Mouse (Mus musculus) c-Kit-positive CD71-positive TER-119-negative erythroid progenitor cells, embryonic 14.5 days (primary cell): Measurements from ENCODE around the gene Adamts12.

Experiments used
- DNase-seq: peaks from one replicate; pipeline ENCODE4 v3.0.0-alpha.2; 2013; ENCODE audit warnings: low read depth

Gene Adamts12

GRCm38 (mm10) chr15:11064558-11065411 lies at the start of gene Adamts12:
Gene Adamts12 (plus strand): TSS chr15:11064790.
- DNase-seq = no peak

- no peak for DNase-seq
Measured at GRCm38 (mm10) chr15:11014931-11015330, 49.7 kb upstream of the Adamts12 start.

GRCm38 (mm10) chr15:11026801-11027561 lies 37.6 kb upstream of the Adamts12 start:
- no peak for DNase-seq

GRCm38 (mm10) chr15:11030188-11030587 lies 34.4 kb upstream of the Adamts12 start:
- DNase-seq = no peak

GRCm38 (mm10) chr15:11035947-11036474 lies 28.6 kb upstream of the Adamts12 start:
- no peak for DNase-seq

DNA sequence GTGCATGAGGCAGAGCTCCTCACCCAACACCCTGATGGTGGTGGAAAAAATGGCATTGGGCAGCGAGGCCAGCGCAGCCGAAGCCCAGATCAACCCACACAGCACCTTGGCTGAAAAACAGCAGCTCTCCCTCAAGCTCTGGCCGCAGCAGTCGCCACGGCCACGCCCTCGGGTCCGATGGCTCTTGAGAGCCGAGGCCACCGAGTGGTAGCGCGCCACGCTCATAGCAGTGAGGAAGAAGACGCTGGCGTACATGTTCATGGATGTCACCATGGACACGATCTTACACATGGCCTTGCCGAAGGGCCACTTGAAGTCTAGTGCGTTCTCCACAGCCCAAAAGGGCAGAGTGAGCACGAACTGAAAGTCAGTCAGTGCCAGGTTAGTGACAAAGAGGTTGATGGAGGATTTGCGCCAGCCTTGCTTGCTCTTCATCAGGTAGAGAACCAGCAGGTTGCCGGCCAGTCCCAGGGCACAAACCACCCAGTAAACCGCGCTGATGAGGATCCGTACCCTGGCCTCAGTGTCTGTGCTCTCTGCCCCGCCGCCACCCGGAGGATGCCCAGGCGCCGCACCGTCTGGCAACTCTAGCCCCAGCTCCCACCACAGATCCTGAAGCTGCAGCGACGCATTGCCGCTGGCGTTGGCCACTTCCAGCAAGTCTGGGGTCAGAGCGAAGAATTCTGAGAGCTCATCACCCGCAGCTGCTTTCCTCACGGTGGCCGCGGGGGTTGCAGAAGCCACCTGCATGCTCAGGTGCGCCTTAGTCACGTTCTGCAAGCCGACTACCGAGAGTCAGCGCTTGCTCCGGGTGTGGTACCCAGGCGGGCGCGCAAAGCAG lies 27.8 kb upstream of the Adamts12 start:
- no peak for DNase-seq

- no peak for DNase-seq
Measured at GRCm38 (mm10) chr15:11037376-11037695, 27.3 kb upstream of the Adamts12 start.

DNA sequence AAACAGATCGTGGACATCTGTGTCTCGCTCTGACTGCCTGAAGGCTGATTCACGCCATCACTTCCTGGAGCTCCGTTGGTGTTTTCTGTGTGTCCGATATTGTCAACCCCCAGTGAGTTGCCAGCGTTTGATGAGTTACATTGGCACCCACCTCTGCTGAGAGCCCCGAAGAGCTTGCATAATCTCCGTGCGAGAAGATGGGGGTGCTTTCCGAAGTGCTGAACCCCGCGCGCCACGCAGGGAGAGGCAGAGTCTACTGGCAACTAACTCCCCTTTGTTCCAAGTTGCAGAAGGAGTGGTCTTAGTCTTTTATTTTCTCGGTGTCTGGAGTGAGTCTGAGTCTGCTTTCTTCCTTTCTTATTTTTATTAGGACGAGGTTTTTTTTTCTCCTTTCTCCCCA lies 26.9 kb upstream of the Adamts12 start, which contains the start of gene Rxfp3:
TSS of gene Rxfp3 (minus strand) at position 281 of the 400 bp plus-strand sequence.
- DNase-seq = no peak

- DNase-seq = no peak
Measured at GRCm38 (mm10) chr15:11038476-11038875, 26.1 kb upstream of the Adamts12 start.

- DNase-seq = no peak
Measured at GRCm38 (mm10) chr15:11040067-11040466, 24.5 kb upstream of the Adamts12 start.

DNA sequence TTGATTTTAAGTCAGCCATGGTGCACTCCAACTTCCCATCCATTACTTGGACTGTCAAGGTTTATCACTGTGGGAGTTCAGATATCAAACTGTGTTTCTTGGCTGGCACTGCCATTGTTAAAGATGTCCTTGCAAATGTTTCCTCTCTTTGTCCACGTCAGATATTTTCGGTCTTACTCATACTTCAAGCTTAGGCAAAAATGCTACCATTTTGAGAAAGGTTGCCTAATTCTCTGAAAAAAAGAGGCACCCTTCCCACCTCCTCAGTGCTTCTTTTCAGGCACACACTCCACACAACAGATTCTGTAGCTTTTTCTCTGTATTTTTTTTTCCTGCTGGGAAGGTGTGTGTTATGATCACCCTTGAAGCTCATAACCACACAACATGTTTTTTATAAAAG lies 23.4 kb upstream of the Adamts12 start:
- DNase-seq = no peak

GRCm38 (mm10) chr15:11042828-11043227 lies 21.8 kb upstream of the Adamts12 start:
- DNase-seq = no peak

DNA sequence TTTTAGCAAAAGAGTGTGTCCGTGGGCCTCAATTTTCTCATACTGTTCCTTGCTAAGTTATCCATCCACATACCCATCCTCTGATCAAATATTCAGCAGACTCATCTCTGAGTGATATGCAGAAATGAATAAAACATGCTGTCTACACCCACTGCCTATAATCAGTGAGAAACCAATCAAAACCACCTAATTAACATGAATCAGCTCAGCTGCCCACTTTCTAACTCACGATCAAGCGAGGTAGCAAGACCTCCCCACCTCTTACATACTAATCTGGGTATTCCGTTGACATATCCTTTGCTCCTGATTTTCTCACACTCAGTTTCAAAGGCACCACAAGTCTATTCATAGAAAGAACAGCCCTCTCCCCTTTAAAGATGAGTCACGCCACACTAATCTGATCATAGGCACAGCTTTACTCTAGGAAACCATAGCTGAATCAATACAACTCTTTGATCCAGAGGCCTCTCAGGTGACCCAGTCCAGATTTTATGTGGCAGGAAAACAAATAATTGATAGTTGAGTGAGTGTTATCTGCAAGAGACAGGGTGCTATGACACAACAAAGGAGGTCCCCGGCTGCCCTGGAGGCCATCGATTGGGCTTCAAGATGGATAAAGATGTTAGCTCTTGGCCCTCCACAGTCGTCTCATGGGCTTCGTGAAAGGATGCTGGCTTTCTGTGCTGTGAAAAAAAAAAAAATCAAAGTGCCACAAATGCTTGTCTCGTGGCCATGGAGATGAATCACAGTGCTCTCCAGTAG lies 10.7 kb upstream of the Adamts12 start:
- no peak for DNase-seq

DNA sequence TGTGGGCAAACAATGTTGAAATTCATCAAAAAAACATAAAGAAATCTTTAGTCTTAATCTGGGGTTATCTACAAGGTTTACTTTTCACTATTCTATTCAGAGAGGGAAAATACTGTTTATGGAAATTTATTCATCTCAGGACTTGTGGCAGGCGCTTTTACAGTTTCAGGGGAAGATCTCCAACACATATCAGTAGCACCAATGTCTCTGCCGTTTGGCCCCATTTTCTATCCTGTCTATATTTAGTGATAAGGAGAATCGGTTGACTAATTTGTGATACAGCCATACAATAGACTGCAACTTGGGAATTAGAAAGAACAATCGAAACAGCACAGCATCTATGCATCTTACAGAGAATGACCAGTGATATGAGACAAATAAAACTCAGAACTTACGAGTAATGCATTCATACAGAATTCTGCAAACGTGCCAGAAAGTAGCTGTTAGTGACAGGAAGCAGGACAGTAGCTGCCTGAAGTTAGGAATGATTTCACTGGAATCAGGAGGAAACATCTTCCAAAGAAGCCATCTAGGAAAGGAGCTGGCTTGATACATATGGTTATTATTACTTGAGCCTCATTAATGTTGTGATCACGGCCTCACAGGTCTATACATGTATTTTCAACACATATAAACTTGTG lies 10.0 kb upstream of the Adamts12 start:
- DNase-seq = no peak

GRCm38 (mm10) chr15:11062903-11063302 lies 1.7 kb upstream of the Adamts12 start:
- DNase-seq = no peak

GRCm38 (mm10) chr15:11064160-11064557 lies 431 bp upstream of the Adamts12 start:
- DNase-seq = no peak

- no peak for DNase-seq
Measured at GRCm38 (mm10) chr15:11065528-11066171, 1.1 kb downstream of the Adamts12 start.

DNA sequence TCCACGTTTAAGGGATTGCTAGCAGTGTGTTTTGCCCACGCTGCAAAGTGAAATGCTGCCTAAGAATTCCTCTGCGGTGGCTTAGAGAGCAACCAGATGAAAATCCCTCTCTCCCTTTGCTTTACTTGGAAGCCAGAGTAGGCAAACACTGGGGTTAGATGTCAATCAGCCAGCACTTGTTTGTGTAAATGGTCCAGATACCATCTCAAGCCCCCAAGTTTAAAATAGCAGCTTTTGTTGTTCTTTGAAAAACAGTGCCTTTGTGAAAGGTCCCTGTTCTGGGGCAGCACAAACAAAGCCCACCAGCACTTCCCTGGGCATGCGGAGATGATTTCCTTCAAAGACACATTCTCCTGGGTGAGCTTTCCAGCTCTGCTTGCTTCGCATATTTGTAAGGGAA lies 1.7 kb downstream of the Adamts12 start:
- DNase-seq = no peak

DNA sequence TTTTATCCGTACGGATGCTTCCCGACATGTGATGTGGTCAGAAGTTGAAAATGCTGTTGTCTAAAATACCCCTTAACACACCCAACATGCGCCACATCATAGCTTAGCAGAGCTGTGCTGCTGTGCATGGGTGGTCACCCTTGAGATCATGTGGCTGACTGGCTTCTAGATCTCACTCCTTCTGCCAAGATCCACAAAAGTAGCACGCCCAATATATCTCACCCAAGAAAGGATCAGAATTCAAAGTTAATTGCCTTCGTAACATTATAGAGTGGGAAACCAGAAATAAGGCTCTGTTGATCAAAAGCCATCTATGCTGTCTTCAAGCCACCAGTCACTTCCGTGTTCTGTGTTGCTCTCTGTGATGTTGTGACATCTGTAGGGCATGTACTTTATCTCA lies 3.3 kb downstream of the Adamts12 start:
- no peak for DNase-seq

- no peak for DNase-seq
Measured at GRCm38 (mm10) chr15:11075726-11076361, 11.3 kb downstream of the Adamts12 start.
